Mouse (Mus musculus) forebrain, embryonic 11.5 days (tissue): ENCODE data around the gene Pitpnm2. TPM values are rescaled to one million over a fixed set of nuclear protein-coding genes. Genes with fewer than 3 reads are reported as not detected.

Source experiments
- ATAC-seq: fragments of 200-750 bp; cut with Nextera tagmentation; replicated peaks from 2 replicates; pipeline ENCODE4 v1.8.0; 2017; ENCODE audit warnings: moderate TSS enrichment; ENCODE audit not compliant: low FRiP score
- DNase-seq: peaks from one replicate; pipeline ENCODE4 v3.0.0-alpha.2; 2017; ENCODE audit warnings: low spot score
- H3K27ac ChIP-seq: fragments of 300-500 bp; sonication (generic); 2 replicates; pipeline ENCODE4 v1.5.1; 2014; ENCODE audit warnings: low read depth, low read length
- H3K27me3 ChIP-seq: fragments of 300-500 bp; sonication (generic); 2 replicates; pipeline ENCODE4 v1.6.1; 2014; ENCODE audit warnings: mild to moderate bottlenecking, low read length, mixed read lengths; ENCODE audit not compliant: control insufficient read depth, insufficient read depth
- H3K36me3 ChIP-seq: fragments of 300-500 bp; sonication (generic); 2 replicates; pipeline ENCODE4 v1.6.1; 2014; ENCODE audit warnings: mild to moderate bottlenecking, low read length, moderate library complexity, mixed read lengths; ENCODE audit not compliant: control insufficient read depth, insufficient read depth
- H3K4me1 ChIP-seq: fragments of 300-500 bp; sonication (generic); replicated peaks from 2 replicates; pipeline ENCODE4 v1.6.1; 2014; ENCODE audit warnings: low read length, mixed read lengths; ENCODE audit not compliant: control insufficient read depth, insufficient read depth
- H3K4me2 ChIP-seq: fragments of 300-500 bp; sonication (generic); 2 replicates; pipeline ENCODE4 v1.6.1; 2014; ENCODE audit warnings: low read depth, mild to moderate bottlenecking, low read length, moderate library complexity, mixed read lengths; ENCODE audit not compliant: severe bottlenecking
- H3K4me3 ChIP-seq: fragments of 300-500 bp; sonication (generic); 2 replicates; pipeline ENCODE4 v1.5.1; 2014; ENCODE audit warnings: low read depth, low read length
- H3K9ac ChIP-seq: fragments of 300-500 bp; sonication (generic); 2 replicates; pipeline ENCODE4 v1.6.1; 2014; ENCODE audit warnings: low read length
- H3K9me3 ChIP-seq: fragments of 300-500 bp; sonication (generic); 2 replicates; pipeline ENCODE4 v1.6.1; 2016; ENCODE audit warnings: low read length, mixed read lengths; ENCODE audit not compliant: control insufficient read depth
- WGBS: fragments of 180-500 bp; shearing (Covaris S2); extraction: QIAGEN DNeasy Blood & Tissue Kit; methylation state at CpG from one replicate; pipeline ENCODE4 v1.1.7; 2014; 5-methylcytosine and 5-hydroxymethylcytosine counted together
- polyA plus RNA-seq: library from polyadenylated mRNA; unstranded; fragments of >200 nt; fragmentation: Nextera tagmentation; extraction: Ambion mirVana; gene quantifications from 2 replicates; pipeline ENCODE4 v1.2.1, GENCODE M21; 2014

Pitpnm2 gene
- polyA plus RNA-seq, 1 experiment from 2014 or later: 6.8 TPM

DNA sequence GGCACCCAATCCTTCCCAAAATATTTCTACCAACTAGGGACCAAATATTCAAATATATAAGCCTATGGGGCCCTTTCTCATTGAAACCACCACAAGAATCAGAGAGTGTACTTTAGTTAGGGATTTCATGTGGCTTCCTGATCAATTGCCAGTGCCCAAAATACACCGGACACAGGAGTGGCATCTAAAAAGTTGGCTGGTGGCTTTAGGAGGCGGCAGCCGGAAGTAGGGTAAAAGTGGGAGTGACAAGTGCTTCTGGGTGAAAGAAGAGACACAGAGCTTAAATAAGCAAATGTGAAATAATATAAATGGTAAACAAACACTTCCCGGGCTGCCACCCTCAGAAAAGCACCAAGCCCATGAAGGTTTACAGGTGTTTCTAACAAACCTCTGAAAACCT lies 53.5 kb downstream of the Pitpnm2 start:
- DNase-seq (no peak), ATAC-seq (no peak)
- peaks cover 8% of the 10 kb centered on the region; the same call in 1 of the 2 replicates for H3K4me1 ChIP-seq
- H3K4me3 ChIP-seq: no peak overlapping the region
- 91% methylated on average over 4 of the region's 4 CpGs for WGBS
- H3K9me3 ChIP-seq: no peaks in the 10 kb centered on the region
- H3K9ac ChIP-seq: no peak overlapping the region
- no peak overlapping the region for H3K4me2 ChIP-seq
- no peaks in the 10 kb centered on the region for H3K27me3 ChIP-seq
- H3K36me3 ChIP-seq: no peaks in the 10 kb centered on the region
- no peak overlapping the region for H3K27ac ChIP-seq

DNA sequence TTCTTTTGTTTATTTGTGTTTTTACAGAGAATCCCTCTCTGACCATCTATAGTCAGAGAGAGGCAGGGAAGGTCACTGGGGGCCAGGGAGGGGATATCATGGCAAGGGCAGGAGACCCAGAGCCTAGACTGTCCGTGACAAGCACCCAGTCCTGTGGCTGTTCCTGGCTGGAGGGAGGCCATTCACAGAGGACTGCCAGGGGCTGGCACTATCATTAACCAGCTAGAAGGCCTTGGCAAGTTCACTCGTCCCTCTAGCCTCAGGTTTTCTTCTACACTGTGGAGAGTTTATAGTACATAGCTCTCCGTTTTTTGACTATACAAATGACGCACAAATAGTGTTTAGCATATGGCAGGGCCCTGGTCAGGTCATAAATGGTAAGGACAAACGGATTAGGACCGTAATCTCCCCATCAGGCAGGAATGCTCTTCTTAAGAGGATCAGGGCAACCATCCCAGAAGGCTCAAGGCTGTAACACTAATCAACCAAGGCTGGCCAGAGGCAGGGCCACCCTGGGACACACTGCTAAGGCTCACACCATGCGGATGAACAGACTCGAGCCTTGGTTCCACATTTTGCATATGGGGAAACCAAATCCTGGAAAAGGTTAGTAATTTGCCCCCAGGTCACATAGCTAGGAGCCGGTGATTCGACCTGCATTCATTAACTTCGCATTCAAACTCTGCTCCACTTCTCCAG lies 55.0 kb downstream of the Pitpnm2 start:
- ATAC-seq: no peak
- H3K27ac ChIP-seq: no peak overlapping the region

DNA sequence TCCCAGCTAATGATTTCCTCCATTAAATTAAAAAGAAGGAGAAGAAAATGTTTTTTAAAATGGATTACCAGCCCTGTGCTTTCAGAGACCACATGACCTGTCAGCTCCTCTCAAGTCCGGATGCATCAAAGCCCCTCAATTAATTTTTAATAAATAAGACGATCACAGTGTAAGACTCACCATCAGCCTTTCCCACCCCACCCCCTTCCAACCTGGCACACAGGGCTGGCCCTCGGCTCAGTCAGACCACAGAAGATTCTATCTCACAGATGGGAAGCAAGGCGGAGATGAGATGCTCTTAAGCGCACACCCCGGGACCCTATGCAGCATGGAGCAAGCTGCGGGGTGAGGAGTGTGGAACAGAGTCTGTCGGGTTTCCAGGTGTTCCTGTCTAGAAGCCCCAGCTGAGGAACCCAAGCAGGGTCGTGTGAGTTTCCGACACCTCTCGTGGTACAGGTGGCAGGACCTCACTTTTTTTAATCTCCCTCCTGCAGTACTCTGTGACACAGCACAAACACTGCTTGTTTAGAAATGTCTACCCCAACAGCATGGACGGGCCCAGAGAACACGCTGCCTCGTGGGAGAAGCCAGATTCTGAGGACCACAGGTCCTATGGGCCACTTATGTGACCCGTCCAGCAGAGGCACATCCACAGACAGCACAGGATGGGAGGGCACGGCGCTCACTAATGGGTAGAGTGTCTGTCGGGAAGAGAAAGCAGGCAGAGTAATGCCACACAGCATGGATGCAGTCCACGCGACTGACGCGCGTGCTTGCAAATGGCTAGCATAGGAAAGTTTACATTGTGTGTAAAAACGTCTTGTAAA lies 56.1 kb downstream of the Pitpnm2 start:
- DNase-seq (no peak), ATAC-seq (peak; percentile 71)
- WGBS: 66% methylated on average over 24 of the region's 24 CpGs
- no peak overlapping the region for H3K9ac ChIP-seq
- H3K9me3 ChIP-seq: no peaks in the 10 kb centered on the region
- H3K27me3 ChIP-seq: no peaks in the 10 kb centered on the region
- peaks cover 8% of the 10 kb centered on the region; the same call in 1 of the 2 replicates for H3K4me1 ChIP-seq
- no peak overlapping the region for H3K4me2 ChIP-seq
- H3K27ac ChIP-seq: no peak overlapping the region
- H3K4me3 ChIP-seq: no peak overlapping the region
- no peaks in the 10 kb centered on the region for H3K36me3 ChIP-seq

More for the DNA sequence above, 55.0 kb downstream of the Pitpnm2 start:
- no peak overlapping the region for H3K4me3 ChIP-seq
- no peaks in the 10 kb centered on the region for H3K27me3 ChIP-seq
- WGBS: 50% methylated on average over 11 of the region's 11 CpGs
- H3K4me1 ChIP-seq: peaks cover 8% of the 10 kb centered on the region; the same call in 1 of the 2 replicates
- no peaks in the 10 kb centered on the region for H3K9me3 ChIP-seq
- H3K9ac ChIP-seq: no peak overlapping the region
- DNase-seq: no peak
- H3K4me2 ChIP-seq: no peak overlapping the region
- no peaks in the 10 kb centered on the region for H3K36me3 ChIP-seq

DNA sequence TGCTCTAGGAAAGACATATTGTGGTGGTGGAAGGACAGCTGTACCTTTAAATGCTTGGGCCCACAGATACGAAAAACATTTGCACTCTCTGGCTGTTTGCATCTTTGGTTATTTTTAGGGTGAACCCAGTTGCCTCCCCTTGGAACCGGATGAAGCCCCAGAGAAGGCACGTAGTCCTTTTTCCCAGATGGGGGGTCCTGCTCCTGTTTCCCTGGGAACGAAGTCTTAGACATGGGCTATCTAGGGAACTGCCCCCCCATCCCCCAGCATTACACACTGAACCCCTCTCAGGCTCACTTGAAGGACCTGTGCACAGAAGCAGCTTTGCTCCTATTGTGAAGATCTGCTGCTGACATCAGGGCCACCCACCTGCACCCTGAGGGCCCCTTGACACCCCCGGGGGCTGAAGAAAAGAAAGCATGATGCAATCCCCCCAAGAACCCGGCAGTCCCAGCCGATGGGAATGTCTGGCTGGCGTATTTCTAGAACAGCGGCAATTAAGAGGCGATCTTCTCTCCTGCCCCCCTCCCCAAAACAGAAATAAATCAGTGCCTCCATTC lies 56.8 kb downstream of the Pitpnm2 start:
- peaks cover 9% of the 10 kb centered on the region for H3K4me1 ChIP-seq
- peak; percentile 56; the same call in 1 of the 2 replicates for ATAC-seq

DNA sequence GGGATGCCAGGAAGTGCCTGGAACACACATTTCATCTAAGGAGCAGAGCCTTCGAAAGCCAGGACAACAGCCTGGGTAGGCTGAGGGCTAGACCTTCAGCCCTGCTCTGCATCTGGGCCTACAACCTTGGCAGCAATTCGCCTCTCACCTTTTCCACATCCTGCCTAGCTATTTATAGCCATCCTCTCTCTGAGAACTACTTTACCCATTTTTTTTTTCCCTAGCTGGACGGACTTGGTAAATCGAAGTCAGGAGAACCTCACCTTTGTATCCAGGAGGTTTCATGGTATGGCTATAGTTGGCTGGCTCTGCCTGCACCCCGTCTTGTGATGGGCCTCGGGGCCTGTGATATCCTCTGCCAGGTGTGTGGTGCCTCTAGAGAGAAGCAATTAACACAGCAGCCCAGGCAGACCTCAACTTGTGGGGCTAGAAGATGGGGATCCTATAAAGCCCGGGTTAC lies 57.3 kb downstream of the Pitpnm2 start:
- Histone ChIP-seq H3K4me1 (peaks cover 14% of the 10 kb centered on the region), H3K36me3 (no peaks in the 10 kb centered on the region), H3K27me3 (no peaks in the 10 kb centered on the region), H3K9me3 (no peaks in the 10 kb centered on the region), H3K4me2 (no peak overlapping the region), H3K4me3 (no peak overlapping the region), H3K9ac (no peak overlapping the region), H3K27ac (no peak overlapping the region)
- WGBS: 86% methylated on average over 7 of the region's 7 CpGs
- DNase-seq (no peak), ATAC-seq (no peak)

More for the DNA sequence above, 56.8 kb downstream of the Pitpnm2 start:
- Histone ChIP-seq H3K4me3 (no peak overlapping the region), H3K4me2 (no peak overlapping the region), H3K27me3 (no peaks in the 10 kb centered on the region), H3K27ac (no peak overlapping the region), H3K9me3 (no peaks in the 10 kb centered on the region), H3K36me3 (no peaks in the 10 kb centered on the region), H3K9ac (no peak overlapping the region)
- DNase-seq: peak; percentile 61
- WGBS: 38% methylated on average over 10 of the region's 10 CpGs

DNA sequence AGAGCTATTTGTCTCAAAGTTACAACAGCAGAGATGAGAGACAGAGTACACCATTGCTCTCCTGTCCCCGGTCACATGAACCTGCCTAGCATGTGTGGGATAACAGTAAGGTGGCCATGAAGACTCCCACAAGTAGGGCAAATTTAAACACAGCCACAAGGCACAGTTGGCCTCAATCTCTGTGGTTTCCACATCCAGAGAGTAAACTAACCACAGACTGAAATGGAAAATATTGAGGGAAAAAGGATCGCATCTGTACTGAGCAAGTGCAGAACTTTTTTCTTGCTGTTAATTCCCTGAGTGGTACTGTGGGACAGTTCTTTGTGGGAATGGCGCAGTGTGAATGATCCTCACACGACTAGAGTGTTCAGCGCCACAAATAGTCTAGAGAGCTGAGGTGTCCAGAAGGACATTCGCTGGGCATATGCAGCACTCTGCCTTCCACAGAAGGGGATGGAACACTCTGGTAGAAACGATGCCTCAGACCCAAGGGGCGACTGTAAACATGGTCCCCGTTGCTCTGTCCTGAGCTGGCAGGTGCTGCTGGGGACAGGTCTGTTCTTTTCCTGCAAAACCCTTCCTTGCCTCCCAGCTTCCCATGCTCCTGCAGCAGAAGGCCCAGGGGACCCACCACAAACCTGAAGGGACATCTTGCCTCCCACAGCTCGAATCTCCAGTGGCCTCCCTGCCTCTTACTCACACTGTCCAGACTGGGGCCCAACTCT lies 59.3 kb downstream of the Pitpnm2 start:
- Histone ChIP-seq H3K27ac (no peak overlapping the region), H3K4me3 (no peak overlapping the region), H3K9me3 (no peaks in the 10 kb centered on the region), H3K4me1 (peaks cover 25% of the 10 kb centered on the region), H3K4me2 (no peak overlapping the region), H3K36me3 (no peaks in the 10 kb centered on the region), H3K9ac (no peak overlapping the region), H3K27me3 (no peaks in the 10 kb centered on the region)
- WGBS: 89% methylated on average over 10 of the region's 10 CpGs
- DNase-seq: no peak
- no peak for ATAC-seq

DNA sequence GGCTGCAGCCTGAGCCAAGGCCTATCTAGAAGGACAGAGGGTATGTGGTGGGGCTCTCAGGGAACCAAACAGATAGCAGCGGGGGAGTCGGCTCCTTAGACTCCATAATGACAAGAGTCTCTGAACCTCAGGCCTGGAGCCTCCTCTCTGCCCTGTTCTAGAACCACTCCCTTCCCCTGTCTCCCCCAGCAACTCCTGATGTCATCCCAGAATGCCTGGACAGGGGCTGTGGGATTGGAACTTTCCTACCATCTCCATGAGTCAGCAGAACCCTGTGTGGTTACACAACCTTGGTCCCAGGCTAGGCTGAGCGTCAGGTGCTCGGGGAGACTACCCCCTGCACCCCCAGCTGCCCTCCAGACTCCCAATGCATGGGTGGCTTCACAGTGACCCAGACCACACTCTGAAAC lies 60.0 kb downstream of the Pitpnm2 start:
- Histone ChIP-seq H3K27me3 (no peaks in the 10 kb centered on the region), H3K4me1 (peaks cover 30% of the 10 kb centered on the region), H3K9ac (no peak overlapping the region), H3K36me3 (no peaks in the 10 kb centered on the region), H3K4me2 (no peak overlapping the region), H3K9me3 (no peaks in the 10 kb centered on the region), H3K27ac (no peak overlapping the region), H3K4me3 (no peak overlapping the region)
- DNase-seq (no peak), ATAC-seq (no peak)
- WGBS: 93% methylated on average over 4 of the region's 4 CpGs
